Mouse (Mus musculus): ENCODE data around the gene Pbxip1. TPM values are rescaled to one million over a fixed set of nuclear protein-coding genes. Genes with fewer than 3 reads are reported as not detected.
A peak's percentile ranks its signal among the peaks of the same experiment; 100 is the strongest.
"Not testable (repeated sequence)": the region's sequence is repeated elsewhere in the genome, so short reads cannot be mapped to it uniquely, and the experiment has no call there.

The Pbxip1 gene
- total RNA-seq, 2 experiments from 2014 or later, result 44.5 to 54.0 TPM

DNA sequence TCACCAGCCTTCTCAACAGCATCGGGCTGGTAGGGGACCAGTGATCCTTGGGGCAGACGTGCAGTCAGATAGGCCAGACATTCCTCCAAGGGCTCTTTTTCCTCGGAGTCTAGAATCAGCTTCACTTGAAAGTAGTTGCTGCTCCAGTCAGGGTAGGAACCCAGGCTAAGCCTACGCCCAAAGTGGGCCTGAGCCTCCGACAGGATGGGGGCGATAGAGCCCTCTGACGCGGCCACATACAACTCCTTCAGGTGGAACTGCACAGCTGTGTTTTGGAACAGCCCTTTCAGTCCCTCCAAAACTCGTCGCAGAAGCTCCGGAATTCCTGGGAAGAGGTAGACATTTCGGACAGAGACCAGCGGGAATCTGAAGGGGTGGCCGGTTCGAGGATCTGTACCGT lies 28.1 kb upstream of the Pbxip1 start:
- DNase-seq (ENCODE audit: low spot score in 2 of 2), result no peak

DNA sequence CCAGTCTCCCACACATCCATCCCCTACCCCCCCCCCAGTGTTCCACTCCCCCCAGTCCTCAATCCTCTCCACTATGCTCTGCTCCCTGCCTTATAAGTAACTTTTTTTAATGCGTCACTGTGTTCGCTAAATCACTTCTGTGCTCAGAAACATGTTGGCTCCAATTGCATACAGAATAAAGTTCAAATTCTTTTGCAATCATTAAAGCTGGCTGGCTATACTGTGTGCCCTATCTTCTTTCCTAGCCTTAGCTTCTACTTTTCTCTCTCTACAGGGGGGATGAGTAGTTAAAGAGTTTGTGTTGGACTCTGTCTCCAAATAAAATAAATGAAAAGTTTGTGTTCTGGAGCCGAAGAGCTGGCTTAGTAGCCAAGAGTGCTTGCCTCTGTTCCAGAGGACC lies 26.8 kb upstream of the Pbxip1 start:
- no peak for DNase-seq (ENCODE audit: low spot score in 2 of 2)

DNA sequence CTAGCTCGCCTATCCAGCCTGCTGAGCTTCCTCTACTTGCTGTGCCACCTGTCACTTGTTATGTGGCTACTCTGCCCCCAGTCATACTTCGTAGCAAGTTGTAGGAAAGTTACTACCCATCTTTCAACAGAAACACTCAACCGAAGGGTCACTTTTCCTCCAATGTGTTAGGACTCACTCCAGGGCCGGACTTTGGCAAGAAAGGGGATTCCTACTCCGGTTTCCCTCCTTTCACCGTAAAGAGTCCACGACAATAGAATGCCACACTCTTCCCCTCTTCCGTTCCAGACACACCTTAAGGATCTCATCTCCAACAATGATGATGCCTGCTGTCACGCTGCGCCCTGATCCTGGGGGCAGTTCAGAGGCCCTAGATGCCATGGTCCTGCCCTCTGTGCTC lies 25.6 kb upstream of the Pbxip1 start:
- no peak for DNase-seq (ENCODE audit: low spot score in 2 of 2)

DNA sequence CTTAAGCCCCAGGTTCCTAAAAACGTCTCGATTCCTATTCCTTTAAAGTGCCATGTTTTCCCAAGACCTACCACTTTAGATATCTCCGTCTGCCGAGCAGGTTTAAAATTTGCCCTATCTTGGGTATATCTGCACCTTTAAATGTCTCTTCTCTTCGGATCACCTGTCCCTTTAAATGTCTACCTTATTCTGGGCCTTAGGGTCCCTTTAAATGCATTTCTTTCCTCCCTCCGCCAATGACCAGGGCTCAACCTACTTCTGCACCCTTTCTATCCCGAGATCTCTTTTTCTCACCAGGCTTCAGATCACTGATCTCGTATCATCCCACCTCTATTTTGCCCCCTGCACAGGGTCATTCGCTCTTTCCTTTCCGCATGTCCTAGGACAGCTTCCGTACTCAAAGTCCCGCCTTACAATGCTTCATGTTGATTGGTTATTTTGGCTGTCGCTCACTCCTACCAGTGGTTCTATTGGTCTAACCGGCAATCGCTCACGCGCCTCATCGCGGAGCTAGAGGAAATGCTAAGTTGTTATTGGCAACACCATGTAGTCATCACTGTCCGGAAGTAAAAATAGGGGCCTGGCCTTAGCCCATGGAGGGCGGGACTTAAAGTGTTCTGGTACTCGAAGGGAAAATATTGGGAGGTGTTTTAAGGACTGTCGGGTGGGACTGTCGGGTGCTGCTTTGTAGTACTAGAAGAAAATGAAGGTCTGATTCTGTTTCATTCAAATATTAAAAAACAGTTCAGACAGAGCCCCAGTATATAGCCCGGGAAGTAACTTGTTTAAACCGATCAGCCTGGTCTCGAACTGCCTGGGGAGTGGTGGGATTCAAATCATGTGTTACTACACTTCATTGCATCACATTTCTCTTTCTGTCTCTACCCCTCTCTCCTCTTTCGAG lies 24.8 kb upstream of the Pbxip1 start, which contains the start of gene Flad1:
Flad1 (minus strand) TSS at position 381 of the 904 bp plus-strand sequence.
- DNase-seq (ENCODE audit: low spot score in 2 of 2), result peak; percentile 100

DNA sequence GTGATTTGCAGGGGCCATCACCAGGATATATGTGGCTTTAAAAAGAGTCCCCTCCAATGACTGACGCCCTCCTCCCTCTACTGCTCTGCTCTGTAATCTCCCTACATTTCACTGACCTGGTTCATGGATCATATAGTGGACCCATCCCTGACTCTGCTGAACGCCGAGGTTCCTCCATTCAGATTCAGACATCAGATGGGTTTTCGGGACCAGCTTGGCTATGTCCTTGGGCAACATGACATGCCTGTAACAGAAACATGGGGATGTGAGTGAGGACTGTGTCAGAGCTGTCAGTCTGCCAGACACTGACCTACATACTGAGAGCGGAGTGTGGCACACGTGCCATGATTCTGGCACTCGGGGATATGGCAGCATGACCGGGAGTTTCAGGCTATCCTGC lies 20.3 kb upstream of the Pbxip1 start:
- no peak for DNase-seq (ENCODE audit: low spot score in 2 of 2)

DNA sequence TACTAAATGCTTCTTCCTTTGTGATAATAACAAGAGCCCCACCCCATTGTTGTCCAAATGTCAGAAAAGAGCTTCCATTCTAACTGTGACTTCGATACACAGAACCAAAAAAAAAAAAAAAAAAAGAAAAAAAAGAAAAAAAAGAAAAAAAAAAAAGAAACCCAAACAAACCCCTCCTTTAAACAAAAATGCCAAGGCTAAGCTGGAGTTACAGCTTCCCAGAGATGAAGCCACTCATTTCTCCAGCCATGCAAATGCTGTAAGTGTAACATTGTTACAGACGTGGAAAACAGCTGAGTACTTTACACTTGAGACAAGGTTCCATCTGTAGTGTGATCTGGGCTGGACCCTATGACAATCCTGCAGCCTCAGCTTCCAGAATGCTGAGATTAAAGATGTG lies 19.4 kb upstream of the Pbxip1 start:
- no peak for DNase-seq (ENCODE audit: low spot score in 2 of 2)

DNA sequence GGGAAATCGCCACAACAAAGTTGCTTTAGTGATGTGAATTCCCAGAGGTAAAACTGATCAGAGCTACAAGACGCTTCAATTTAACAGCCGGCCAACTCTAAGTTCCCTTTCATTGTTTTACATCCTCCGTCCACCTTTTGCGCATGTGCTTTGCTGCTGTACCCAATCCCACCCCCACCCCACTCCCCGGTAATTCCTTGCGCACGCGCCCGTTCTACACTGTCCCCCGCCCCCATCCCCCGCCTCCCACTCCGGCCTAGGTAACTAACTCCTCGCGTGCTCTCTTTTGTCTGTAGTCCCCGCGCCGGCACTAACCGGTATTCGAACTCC lies 18.7 kb upstream of the Pbxip1 start:
- DNase-seq (ENCODE audit: low spot score in 2 of 2), result no peak

DNA sequence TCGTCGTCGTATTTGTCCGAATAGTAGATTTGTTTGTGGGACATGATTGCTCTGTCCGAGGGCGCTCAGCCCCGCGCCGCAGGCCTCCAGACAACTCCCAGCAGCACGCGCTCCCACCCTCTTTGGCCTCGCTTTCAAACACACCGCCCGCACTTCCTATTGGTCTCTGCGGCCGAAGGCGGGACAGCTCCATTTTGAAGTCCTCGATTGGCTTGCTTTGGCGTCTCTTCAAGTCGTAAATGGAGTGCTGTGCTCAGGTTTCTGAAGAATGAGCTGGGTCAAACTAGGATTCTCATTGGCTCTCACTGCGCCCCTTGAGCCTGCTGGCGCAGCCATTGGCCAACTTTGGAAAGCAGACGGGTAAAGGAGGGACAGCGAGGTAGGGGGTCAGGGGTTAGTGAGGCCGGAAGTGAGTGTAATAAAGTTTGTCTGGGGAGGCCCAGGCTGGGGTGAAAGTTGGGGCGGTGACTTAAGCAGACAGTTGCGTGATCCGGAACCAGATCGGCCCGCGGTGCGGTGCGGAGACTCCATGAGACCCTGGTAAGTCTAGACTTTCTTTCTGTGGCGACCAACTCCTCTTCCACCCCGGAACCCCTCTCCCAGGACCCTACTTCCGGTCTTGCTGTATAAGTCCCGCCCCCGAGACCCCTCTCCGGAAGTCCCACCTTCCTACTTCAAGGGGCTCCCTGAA lies 18.2 kb upstream of the Pbxip1 start, which contains the start of the genes Cks1b and Shc1:
Cks1b (minus strand) TSS at position 214 of the 691 bp plus-strand sequence.
Shc1 (plus strand) TSS at position 274 of the 691 bp plus-strand sequence.
- peak; percentile 90 to 97 for DNase-seq (ENCODE audit: low spot score in 2 of 2)

DNA sequence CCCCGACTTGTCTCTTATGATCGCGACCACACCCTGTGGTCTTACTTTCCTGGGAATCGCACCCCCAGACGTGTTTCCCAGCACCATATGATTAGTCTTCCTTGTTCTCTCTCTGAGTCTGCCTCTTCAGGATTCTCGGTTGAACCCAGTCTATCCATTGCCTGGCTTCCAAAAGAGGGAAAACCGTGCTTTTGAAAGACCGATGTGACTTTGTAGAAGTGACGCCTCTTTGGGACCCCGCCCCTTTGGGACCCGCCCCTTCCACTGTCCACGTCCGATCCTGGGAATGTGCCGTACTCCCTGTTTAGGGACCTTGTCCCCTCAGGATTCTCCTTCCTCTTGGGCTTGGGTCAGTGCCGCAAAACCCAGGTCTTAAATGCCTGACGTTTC lies 17.6 kb upstream of the Pbxip1 start:
- DNase-seq (ENCODE audit: low spot score in 2 of 2), result no peak

DNA sequence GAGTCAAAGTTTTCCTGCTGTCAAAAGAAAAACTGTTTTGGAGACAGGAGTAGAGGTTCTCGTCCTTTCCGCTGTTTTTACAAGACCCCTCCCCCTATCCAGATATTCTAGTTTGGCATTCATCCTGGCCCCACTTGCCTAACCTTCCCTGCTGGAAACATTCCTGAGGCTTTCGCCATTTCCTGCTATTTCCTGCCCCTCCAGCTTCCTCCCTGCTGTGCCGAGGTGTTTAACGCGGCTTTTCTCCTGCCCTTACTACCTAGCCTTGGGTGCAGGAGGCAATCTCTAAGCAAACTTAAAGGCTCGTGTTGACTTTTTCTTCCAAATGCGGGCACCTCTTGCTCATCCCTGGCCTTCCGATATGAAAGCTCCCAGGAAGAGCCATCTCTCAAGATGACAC lies 16.9 kb upstream of the Pbxip1 start:
- DNase-seq (ENCODE audit: low spot score in 2 of 2), result no peak

DNA sequence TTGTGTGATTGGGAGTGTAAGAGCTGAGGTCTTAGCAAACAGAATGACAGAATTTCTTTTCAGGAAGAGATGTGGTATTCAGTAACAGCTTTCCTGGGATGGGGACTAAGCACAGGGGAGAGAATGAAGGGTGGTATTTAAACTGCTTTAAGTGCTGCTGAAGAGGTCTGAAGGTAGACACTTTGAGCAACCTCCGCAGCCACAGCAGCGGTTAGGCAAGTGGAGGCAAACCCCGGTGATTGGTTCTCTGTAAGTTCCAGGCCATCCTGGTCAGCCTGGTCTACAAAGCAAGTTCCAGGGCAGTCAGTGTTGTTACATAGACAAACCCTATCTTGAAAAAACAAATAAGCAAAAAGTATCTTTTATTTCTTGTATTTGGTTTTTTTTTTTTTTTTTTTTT lies 16.5 kb upstream of the Pbxip1 start:
- DNase-seq (ENCODE audit: low spot score in 2 of 2), result no peak

DNA sequence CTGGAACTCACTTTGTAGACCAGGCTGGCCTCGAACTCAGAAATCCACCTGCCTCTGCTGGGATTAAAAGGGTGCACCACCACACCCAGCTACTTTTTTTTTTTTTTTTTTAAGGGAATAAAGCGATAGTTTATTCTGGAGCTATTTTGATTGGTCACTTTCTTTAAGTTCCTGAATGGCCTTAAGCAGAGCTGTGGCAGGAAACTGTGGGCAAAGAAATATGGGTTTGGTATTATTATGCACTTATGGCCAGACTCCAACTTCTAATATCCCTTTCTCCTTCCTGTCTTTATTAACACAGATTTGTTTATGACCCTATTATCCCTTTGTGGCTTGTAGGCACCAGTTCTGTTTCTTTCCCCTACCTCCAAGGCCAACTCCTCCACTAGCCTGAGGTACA lies 16.1 kb upstream of the Pbxip1 start:
- DNase-seq (ENCODE audit: low spot score in 2 of 2), result no peak

DNA sequence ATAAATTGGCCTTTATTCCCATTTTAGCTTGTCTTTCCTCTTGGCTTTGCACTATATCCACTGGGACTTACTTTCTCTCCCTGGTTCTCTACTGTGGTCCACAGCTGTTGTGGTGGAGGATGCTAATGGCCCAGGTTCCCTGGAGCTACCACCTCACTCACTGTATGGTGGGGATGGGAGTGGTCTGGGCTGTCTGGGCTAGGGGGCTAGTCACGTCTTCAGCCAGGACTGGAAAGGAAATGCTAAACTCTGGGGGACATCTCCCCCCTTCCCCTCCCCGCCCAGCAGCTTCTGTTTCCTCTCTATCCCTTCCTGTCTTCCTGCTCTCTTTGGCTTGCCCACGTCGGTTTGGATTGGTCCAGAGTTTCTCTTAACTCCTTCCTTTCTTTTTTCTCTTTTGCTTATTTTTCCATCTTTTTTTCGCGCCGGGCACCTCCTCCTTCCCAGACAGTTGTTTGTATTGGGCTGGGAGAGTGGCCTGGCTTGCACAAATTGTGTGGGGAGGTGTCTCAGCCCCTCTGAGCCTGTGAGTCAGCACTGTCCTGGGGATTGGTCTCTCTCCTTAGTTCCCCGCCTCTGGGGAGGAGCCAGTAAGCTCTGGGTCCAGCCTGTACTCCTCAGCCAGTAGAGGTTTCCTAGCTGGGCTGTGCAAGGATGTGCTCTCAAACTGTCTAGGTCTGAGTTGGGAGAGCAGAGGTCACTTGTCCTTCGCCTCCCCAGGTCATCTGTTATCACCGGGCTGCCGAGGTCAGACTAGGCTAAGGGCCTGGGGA lies 15.3 kb upstream of the Pbxip1 start:
- DNase-seq (ENCODE audit: low spot score in 2 of 2), result peak in 1 of 2 experiments; percentile 76

DNA sequence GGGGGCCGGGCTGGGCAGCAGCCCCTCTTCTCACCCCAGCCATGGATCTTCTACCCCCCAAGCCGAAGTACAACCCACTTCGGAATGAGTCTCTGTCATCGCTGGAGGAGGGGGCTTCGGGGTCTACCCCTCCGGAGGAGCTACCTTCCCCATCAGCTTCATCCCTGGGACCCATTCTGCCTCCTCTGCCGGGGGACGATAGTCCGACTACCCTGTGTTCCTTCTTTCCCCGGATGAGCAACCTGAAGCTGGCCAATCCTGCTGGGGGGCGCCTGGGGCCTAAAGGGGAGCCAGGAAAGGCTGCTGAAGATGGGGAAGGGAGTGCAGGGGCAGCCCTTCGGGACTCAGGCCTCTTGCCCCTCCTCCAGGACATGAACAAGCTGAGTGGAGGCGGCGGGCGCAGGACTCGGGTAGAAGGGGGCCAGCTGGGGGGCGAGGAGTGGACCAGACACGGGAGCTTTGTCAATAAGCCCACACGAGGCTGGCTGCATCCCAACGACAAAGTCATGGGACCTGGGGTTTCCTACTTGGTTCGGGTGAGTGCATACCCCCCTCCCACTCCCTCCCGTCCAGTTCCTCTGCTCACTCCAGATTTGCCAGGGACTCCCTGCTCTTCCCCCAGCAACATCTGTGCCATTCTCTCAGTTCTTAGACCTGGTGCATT lies 14.6 kb upstream of the Pbxip1 start:
- DNase-seq (ENCODE audit: low spot score in 2 of 2), result no peak

DNA sequence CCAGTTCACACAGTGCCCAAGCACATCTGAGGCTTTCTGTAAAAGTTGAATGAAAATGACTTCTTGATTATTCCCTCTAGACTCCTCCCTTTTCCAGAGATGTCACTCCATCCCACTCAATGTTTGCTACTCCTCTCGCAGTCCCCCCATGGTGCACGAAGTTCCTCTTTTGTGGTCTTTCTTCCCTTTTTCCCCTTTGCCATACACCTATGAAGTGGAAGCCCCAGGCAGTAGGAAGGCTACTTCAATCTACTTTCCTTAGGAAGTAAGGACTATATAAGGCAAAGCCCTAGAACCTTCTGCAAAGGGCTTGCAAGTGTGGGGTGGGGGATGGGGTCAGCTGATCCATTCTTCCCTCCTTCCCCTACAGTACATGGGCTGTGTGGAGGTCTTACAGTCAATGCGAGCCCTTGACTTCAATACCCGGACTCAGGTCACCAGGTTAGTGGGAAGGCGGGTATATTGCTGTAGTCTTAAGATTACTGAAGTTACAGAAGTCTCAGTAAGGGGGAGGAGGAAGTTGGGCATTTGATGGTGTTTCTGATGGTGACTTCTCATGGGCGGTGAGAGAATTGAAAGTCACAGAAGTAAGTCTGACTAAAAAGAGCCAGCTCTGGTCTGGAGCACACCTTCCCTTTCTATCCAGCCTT lies 13.8 kb upstream of the Pbxip1 start:
- DNase-seq (ENCODE audit: low spot score in 2 of 2), result no peak

DNA sequence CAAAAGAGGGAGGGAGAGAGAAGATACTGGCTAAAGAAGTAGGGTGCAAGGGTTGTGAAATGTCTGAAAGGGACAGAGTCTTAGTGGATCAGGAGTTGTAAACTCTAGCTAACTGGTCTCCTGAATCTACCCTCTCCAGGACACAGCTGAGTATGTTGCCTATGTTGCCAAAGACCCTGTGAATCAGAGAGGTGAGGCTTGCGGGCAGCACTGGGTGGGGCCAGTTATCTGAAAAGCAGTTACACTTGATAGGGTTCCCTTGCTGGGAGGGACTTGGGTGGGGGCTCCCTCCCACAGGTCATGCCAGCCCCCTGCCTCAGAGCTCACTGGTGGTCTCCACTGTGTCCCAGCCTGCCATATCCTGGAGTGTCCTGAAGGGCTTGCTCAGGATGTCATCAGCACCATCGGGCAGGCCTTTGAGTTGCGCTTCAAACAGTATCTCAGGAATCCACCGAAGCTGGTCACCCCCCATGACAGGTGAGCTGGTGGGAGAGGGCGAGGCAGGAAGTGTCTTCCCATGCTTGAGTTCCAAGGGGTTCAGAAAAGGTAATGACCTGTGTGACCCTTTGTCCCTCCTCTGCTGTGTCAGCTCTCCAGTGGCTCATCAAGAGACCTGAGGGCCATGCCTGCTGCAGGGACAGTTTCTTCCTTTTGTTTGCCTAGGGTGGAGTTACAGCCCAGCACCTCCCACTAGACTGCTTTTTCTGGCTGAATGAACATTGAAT lies 11.9 kb upstream of the Pbxip1 start:
- DNase-seq (ENCODE audit: low spot score in 2 of 2), result no peak

DNA sequence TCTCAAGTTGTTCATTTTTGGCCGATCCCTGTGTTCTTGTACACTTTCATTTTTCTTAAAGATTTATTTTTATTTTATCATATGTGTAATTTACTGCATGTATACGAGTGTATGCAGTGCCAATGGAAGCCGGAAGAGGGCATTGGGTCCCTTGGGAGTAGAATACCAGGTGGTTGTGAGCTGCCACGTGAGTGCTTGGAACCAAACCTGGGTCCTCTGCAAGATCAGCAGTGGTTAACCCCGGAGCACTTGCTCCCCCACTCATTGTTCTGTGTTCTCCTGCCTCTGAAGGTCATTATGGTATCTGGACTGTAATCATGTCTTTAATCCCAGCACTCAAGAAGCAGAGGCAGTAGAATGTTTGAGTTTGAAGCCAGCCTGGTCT lies 11.4 kb upstream of the Pbxip1 start:
- DNase-seq (ENCODE audit: low spot score in 2 of 2), result no peak

DNA sequence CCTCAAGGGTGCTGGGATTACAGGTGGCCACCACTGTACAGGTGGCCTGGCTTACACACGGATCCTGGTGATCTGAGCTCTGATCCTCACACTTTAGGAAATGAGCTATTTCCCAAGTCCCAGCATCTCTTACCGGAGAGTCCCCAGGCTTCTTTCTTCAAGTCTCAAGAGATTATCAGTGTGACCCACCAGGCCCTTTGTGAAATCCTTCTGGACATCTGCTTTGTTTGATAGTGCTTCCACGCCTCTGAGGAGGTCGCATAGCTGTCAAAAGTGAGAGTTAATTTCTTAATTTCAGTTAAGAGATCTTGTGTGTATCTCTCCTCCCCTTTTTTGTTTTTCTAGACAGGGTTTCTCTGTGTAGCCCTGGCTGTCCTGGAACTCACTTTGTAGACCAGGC lies 10.6 kb upstream of the Pbxip1 start:
- DNase-seq (ENCODE audit: low spot score in 2 of 2), result no peak

DNA sequence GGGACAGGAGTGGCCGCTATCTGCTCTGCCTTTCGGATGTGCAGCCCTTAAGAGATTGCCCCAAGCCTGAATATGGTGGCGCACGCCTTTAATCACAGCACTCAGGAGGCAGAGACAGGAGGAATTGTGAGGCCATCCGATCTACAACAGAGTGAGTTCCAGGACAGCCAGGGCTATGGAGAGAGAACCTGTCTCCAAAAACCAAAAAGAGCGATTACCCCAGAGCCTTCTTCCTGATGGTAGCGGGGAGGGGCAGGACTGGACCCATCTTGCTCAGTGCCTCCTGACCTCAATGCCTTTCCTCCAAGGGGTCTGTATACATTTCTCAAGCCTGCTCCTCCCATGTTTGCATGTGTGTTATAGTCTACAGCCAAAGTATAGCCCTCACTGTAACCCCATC lies 7.5 kb upstream of the Pbxip1 start:
- DNase-seq (ENCODE audit: low spot score in 2 of 2), result not testable (repeated sequence)
